Mouse (Mus musculus) liver, embryonic 14.5 days (tissue): ENCODE measurements around the gene Gdpd1. TPM values are rescaled to one million over a fixed set of nuclear protein-coding genes. Genes with fewer than 3 reads are reported as not detected.
"Not testable (repeated sequence)": the region's sequence is repeated elsewhere in the genome, so short reads cannot be mapped to it uniquely, and the experiment has no call there.

Experiments used
- ATAC-seq: fragments of 200-750 bp; cut with Nextera tagmentation; 2 replicates; pipeline ENCODE4 v1.8.0; 2017; ENCODE audit warnings: moderate number of reproducible peaks, mild to moderate bottlenecking, moderate library complexity; ENCODE audit not compliant: insufficient read depth
- DNase-seq, 3 experiments: peaks; one replicate each; pipeline ENCODE4 v3.0.0-alpha.2; 2012 to 2013; ENCODE audit warnings: low read depth in 3 of 3, low spot score in 3 of 3
- H3K27ac ChIP-seq: fragments of 300-500 bp; sonication (generic); 2 replicates; pipeline ENCODE4 v1.5.1; 2014; ENCODE audit warnings: moderate library complexity, mild to moderate bottlenecking, control low read depth, inconsistent platforms
- H3K27me3 ChIP-seq: fragments of 300-500 bp; sonication (generic); 2 replicates; pipeline ENCODE4 v1.6.1; 2014; ENCODE audit warnings: mild to moderate bottlenecking, low read length, moderate library complexity; ENCODE audit not compliant: control insufficient read depth, insufficient read depth
- H3K36me3 ChIP-seq: fragments of 300-500 bp; sonication (generic); replicated peaks from 2 replicates; pipeline ENCODE4 v1.6.1; 2014; ENCODE audit warnings: low read depth; ENCODE audit not compliant: control insufficient read depth, insufficient read depth
- H3K4me1 ChIP-seq, 2 experiments: fragments of 200-500 bp in 1 of 2; fragments of 300-500 bp in 1 of 2; sonication (generic) in 1 of 2; replicated peaks; 2 replicates each; pipeline ENCODE4 v1.6.1; 2012 to 2014; ENCODE audit warnings: antibody characterized with exemption in 1 of 2, inconsistent platforms in 1 of 2, low read length in 1 of 2; ENCODE audit not compliant: control insufficient read depth in 2 of 2, insufficient read depth in 2 of 2
- H3K4me2 ChIP-seq: fragments of 300-500 bp; sonication (generic); 2 replicates; pipeline ENCODE4 v1.6.1; 2014; ENCODE audit warnings: low read depth, mild to moderate bottlenecking, control low read depth, moderate library complexity
- H3K4me3 ChIP-seq, 2 experiments: fragments of 200-500 bp in 1 of 2; fragments of 300-500 bp in 1 of 2; sonication (generic) in 1 of 2; 2 replicates each; pipeline ENCODE4 v1.5.1; 2012 to 2014; ENCODE audit warnings: low read depth in 2 of 2, low read length in 2 of 2, mild to moderate bottlenecking in 2 of 2, control low read depth in 1 of 2, inconsistent platforms in 1 of 2, moderate library complexity in 1 of 2; ENCODE audit not compliant: insufficient read depth in 1 of 2
- H3K9ac ChIP-seq: fragments of 300-500 bp; sonication (generic); replicated peaks from 2 replicates; pipeline ENCODE4 v1.6.1; 2014; ENCODE audit warnings: mild to moderate bottlenecking, control low read depth, moderate library complexity
- H3K9me3 ChIP-seq: fragments of 300-500 bp; sonication (generic); 2 replicates; pipeline ENCODE4 v1.6.1; 2016; ENCODE audit warnings: low read length, mixed read lengths; ENCODE audit not compliant: control insufficient read depth
- CTCF ChIP-seq: IDR thresholded peaks from 2 replicates; pipeline ENCODE4 v1.5.1; 2016; ENCODE audit warnings: antibody characterized with exemption, low read depth, control low read depth
- EP300 ChIP-seq: IDR thresholded peaks from 2 replicates; pipeline ENCODE4 v1.6.1; 2016; ENCODE audit warnings: antibody characterized with exemption, low read depth
- WGBS: fragments of 180-500 bp; shearing (Covaris S2); extraction: QIAGEN DNeasy Blood & Tissue Kit; methylation state at CpG from one replicate; pipeline ENCODE4 v1.1.7; 2014; ENCODE audit not compliant: insufficient replicate concordance; 5-methylcytosine and 5-hydroxymethylcytosine counted together
- polyA plus RNA-seq, 2 experiments: library from polyadenylated mRNA; depleted of rRNA in 1 of 2; stranded (reverse) in 1 of 2; unstranded in 1 of 2; fragments of >200 nt; fragmentation: Nextera tagmentation in 1 of 2; extraction: Ambion mirVana in 1 of 2; gene quantifications; 2 replicates each; pipeline versions ENCODE4 v1.2.1 to v1.2.3; 2012 to 2014

The Gdpd1 gene
- polyA plus RNA-seq, 2 experiments: 1.5 to 5.0 TPM

DNA sequence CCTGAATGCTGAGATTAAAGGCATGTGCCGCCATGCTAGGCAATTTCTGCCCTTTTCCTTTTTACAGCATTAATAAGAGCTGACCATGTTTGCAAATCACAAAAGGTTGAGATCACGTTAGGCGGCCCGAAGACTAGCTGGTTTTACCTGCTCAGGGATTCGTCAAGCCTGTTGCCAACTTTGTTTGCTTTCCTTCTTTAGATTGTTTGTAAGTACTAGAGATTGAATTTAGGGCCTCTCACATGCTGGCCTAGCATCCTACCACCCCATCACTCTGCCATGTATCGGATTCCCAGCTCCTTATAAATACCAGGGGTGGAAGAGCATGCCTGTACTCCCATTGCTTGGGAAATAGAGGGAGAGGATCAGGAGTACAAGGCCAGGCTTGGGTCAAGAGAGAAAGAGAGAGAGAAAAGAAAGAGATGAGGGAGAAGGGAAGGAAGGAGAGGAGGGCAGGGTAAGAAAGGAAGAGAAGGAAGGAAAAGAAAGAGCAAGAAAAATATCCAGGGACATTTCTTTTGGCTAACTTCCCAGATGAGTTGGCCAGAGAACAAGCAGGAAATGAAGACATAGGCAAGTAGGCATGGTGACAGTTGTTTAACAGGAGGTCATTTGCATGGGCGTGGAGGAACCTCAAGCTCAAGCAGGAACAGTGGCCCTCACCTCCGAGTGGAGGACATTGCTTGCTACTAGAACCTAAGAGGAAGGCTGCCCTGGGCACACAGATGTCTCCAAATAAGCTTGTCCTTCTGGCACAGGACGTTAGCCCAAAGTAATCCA is 47.6 kb downstream of the Gdpd1 start:
- 50% methylated on average over 9 of the region's 9 CpGs for WGBS
- ATAC-seq (no peak), DNase-seq (no peak)
- Histone ChIP-seq H3K4me1 (0 out of 4 replicates have a peak, but pooled peaks cover 0 to 2% of the 10 kb centered on the region in 2 experiments), H3K27ac (no peak overlapping the region), H3K9ac (no peak overlapping the region), H3K4me3 (no peak overlapping the region), H3K4me2 (no peak overlapping the region), H3K9me3 (no peaks in the 10 kb centered on the region), H3K36me3 (no peaks in the 10 kb centered on the region), H3K27me3 (no peaks in the 10 kb centered on the region)
- no peak for TF ChIP-seq CTCF

DNA sequence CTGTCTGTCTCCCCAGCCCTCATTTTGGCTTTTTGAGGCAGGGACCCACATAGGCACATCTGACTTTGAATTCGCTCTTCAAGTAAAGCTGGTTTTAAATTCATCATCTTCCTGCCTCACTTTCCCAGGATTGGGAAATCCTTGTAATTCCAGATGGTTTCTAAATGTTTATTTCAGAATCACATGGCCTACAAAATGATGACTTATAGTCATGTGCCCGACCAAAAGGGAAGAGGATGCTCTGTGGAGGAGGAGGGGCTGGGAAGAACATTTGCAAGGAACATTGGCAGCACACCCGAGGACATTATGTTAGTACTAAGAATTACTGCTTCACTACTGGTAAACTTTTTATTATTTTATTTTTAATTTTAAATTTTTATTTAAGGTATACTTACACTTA is 48.5 kb downstream of the Gdpd1 start:
- no peak for DNase-seq
- TF ChIP-seq CTCF (no peak), EP300 (no peak)
- no peaks in the 10 kb centered on the region for H3K36me3 ChIP-seq
- no peak overlapping the region for H3K4me2 ChIP-seq
- H3K4me1 ChIP-seq: 0 out of 4 replicates have a peak, but pooled peaks cover 0 to 2% of the 10 kb centered on the region in 2 experiments
- H3K27me3 ChIP-seq: no peaks in the 10 kb centered on the region
- H3K9me3 ChIP-seq: no peaks in the 10 kb centered on the region
- ATAC-seq: no peak
- no peak overlapping the region for H3K27ac ChIP-seq
- H3K4me3 ChIP-seq: no peak overlapping the region
- 46% methylated on average over 3 of the region's 3 CpGs for WGBS
- H3K9ac ChIP-seq: no peak overlapping the region

DNA sequence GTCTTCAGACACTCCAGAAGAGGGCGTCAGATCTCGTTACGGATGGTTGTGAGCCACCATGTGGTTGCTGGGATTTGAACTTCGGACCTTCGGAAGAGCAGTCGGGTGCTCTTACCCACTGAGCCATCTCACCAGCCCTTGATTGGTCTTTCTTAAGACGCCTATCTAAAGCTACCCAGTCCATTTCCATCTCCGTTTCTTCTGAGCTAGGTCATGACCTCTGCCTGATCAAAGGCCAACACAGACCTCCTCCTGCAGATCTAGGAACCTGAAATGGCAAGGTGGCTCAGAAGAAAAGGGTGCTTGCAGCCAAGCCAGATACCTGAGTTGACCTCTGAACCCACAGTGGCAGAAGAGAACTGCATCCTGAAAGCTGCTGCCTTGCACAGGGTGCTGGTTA is 50.6 kb downstream of the Gdpd1 start:
- H3K27ac ChIP-seq, H3K36me3 ChIP-seq, H3K4me2 ChIP-seq, DNase-seq, H3K4me1 ChIP-seq, H3K9ac ChIP-seq, H3K9me3 ChIP-seq, ATAC-seq, H3K4me3 ChIP-seq, H3K27me3 ChIP-seq: not testable (repeated sequence)
- 64% methylated on average over 8 of the region's 8 CpGs for WGBS

DNA sequence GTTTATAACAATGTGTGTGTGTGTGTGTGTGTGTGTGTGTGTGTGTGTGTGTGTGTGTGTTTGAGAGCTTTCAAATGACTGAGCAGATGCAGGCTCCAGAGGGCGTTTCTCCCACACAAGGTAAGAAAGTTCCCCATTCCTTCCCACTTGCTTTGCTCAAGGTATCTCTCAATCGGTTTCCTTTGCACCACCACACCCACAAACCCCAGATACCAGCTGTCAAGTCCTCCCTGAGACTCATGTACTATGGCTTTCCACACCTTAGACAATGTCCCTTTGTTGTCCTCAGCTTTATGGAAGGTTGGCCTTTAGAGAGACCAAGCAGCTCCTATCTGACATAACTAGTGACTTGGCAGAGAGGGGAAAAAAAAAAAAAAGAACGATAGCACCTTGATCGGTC is 51.1 kb downstream of the Gdpd1 start:
- Histone ChIP-seq H3K9me3 (no peaks in the 10 kb centered on the region), H3K4me1 (0 out of 4 replicates have a peak, but pooled peaks cover 0 to 2% of the 10 kb centered on the region in 2 experiments), H3K36me3 (no peaks in the 10 kb centered on the region), H3K4me3 (no peak overlapping the region), H3K9ac (no peak overlapping the region), H3K4me2 (no peak overlapping the region), H3K27ac (no peak overlapping the region), H3K27me3 (no peaks in the 10 kb centered on the region)
- DNase-seq: no peak
- no peak for TF ChIP-seq CTCF
- TF ChIP-seq EP300: no peak
- 29% methylated on average over 4 of the region's 4 CpGs for WGBS
- ATAC-seq: no peak

DNA sequence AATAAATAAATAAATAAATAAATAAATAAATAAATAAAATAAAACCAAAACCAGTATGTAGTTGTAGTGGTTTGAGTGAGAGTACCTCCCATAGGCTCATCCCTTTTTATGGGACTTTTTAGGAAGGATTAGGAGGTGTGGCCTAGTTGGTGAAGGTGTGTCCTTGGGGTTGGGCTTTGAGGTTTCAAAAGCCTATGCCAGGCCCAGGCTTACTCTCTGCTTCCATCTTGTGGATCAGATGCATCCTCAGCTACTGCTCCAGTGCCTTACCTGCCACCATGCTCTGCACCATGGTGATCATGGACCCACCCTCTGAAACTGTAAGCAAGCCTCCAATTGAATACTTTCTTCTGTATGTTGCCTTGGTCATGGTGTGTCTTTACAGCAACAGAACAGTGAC is 52.3 kb downstream of the Gdpd1 start:
- no peaks in the 10 kb centered on the region for H3K36me3 ChIP-seq
- no peaks in the 10 kb centered on the region for H3K27me3 ChIP-seq
- ATAC-seq (no peak), DNase-seq (no peak)
- no peak overlapping the region for H3K27ac ChIP-seq
- H3K4me3 ChIP-seq: no peak overlapping the region
- no peak overlapping the region for H3K4me2 ChIP-seq
- no peaks in the 10 kb centered on the region for H3K9me3 ChIP-seq
- TF ChIP-seq CTCF: no peak
- TF ChIP-seq EP300: no peak
- H3K4me1 ChIP-seq: no peaks in the 10 kb centered on the region
- H3K9ac ChIP-seq: no peak overlapping the region
